Mouse (Mus musculus) spleen, postnatal 36 days (tissue): ENCODE results near the gene Aif1.

ENCODE experiments used
- DNase-seq, 2 experiments: peaks; one replicate each; pipeline ENCODE4 v3.0.0; 2022; ENCODE audit warnings: low spot score in 2 of 2, mixed read lengths in 1 of 2

Gene Aif1

DNA sequence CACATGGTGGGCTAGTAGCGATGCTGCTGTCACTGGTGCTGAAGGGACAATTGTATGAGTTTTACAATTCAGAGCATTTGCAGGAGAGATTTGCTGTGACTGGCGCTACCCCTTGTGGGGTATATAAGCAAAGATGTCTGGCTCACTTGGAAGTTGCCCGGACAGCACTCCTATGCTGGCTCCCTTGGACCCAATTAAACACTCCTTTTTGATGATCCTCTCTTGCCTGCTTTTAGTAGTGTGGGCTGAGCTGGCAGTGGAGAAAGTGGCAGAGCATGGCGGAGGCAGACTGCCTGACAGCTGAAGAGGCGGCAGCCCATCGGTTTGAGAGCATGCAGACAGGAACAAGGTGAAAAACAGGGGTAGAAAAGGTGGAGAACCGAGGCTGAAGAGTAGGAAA lies 8.1 kb downstream of the Aif1 start:
- DNase-seq = no peak

DNA sequence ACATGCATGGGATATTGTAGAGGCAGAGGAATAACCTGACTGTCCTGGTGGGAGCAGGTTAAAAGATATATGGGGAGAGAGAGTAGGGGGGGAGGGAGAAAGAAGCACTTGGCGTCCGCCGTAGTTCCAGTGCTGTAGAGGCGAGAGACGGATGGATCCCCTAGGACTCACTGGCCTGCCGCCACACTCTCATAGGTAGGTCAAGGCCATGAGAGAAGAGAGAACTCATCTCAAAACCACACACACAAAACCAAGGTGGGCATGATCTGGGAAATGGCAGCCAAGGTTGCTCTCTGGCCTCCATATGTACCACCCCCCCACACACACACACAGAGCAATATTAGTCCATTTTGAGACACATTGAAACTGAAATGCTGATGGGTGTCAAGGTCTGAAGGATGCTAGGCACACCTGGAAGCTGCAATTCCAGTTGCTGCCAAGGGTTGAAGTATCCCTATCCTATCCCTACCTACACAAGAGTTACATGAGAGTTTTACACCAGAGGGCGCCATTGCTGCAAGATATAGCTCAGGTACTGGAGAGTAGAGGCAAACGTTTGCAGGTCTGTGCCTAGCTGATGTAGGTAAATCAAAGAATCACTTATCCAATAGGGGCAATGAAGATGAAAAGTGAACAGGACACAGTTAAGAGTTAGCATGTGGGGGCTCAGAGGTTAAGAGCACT lies 9.4 kb downstream of the Aif1 start:
- DNase-seq = peak; percentile 71 to 85

DNA sequence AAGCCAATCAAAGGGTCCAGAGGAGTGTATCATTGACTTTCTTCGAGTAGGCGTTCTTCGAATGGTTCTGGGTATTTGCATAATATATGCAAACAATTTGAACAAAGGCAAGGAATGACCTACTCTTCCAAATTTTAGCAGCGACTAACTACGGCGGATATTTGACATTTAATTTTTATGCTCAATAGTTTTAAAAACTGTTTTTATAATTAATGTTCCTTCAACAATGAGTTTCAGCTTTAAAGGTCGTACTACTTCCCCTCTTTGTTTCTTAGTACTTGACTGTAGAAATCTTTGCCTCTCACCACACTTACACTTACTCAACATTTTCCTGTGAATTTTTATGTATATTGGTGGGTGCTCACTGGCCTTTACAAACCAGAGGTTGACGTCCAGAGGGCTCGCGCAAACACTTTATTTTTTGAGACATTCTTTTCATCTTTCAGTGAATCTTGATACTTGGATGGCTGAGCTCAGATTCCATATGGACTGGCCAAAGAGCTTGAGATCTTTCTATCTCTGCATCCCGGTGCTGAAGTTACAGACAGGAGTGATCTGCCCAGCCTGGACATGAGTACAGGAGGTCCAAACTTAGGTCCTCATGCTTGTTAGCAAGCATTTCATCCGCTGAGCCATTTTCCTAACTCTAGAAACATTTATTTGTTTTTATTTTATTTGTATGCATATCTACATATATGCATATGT lies 10.3 kb downstream of the Aif1 start:
- DNase-seq = no peak

DNA sequence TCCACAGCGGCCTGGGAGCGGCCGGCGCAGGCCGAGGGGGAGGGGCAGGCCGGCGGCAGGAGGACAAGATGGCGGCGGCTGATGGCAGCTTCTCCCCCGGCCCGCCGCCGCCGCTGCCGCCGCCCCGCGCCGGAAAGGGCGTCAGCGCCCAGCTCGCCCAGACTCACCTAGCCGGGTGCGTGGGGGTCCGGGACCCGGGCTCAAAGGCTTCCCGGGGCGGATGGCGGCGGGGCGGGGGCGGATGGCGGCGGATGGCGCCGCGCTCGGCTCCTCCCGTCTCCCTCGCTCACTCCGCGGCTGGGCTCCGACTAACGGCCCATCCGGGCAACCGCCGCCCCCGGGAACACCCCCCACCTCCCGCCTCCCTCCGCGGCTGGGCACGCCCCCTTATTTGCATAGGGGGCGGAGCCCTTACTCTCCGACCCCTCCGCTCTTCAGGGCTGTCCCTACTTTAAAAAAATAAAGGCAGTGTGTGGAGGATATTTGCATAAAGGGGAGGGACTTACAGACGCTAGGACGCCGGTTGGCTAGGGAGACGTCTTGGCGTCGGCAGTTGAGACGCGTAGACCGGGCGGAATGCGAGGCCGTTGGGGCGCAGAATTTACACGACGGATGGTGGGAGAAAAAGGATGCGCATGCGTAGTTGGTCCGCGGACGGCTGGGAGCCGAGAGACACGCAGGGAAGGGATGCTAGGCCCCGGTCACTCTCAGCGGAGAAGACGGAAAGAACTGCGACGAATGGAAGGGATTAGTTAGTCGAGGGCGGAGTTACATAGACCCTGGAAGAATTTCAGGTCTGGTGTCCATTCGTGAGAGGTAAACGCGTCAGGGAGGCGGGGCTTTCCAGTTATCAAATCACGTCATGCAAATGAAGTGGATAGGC lies 11.1 kb downstream of the Aif1 start, which contains the start of gene Prrc2a:
Gene Prrc2a, minus strand, starts transcription at position 330 of the 883 bp plus-strand sequence.
- DNase-seq = peak; percentile 98

DNA sequence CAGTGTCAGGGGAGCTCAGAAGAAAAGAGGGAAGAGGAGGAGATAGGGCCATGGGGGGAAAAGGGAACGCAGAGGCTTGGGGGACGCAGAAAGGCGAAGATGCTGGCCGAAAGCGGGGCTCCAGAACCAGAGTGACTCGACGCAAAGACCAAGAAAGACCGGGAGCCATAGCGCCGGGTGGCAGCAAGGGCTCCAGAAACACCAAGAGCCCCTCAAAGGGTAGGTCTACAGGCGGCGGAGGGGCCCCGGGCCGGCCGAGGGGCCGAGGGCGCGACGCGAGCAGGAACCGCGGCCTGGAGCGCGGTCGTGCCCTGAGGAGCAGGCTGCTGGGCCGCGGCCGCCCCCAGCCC lies 11.7 kb downstream of the Aif1 start:
- DNase-seq = no peak

DNA sequence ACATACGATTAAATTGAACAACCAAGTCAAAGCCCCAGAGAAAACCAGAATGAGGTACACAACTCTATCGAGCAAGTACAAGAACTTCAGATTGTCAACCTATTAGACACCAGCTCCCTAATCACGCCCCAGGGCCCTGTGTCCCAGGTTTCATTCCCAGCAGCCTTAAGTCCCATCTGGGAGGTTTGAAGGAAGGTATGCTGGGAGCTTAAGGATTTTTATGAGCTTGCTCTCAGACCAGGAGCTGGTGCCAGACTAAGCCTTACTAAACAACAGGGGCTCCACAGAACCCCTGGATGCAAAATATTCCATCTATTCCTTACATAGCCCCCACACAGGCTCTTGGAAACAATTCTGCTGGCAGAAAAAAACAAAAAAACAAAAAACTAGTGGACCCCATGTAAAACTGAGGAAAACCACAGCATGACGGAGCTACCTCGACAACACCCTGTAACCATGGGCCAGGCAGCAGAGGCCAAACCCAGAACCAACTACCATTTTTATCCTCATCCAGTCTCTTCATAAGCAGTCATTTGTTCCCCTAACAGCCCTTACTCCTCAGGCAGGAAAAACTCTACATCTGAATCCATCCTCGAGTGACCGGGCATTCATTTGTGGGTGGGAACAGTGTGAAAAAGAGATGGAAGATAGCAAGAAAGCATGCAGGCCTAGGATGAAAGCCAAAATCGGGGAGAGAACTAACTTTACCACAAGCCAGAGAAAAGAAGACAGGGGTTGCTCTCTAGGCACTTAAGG lies 12.4 kb downstream of the Aif1 start:
- DNase-seq = no peak

DNA sequence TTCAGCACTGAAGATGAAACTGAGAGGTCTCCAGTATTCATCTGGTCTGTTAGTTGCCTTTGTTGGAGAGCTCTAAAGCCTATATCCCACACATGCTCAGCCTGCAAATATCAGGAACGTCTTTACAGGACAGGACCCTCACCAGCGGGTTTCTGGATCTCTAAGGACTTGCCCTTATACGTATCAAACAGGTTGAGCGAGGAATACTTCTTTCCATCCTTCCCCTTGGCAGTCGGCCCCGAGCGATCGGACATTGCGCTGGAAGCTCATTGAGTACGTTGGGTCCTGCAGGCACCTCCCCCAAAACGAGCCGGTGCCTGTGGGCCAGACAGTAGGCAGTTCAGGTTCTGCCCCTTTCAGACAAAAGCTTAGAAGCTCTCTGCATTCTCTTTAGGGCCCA lies 13.1 kb downstream of the Aif1 start:
- DNase-seq = no peak

DNA sequence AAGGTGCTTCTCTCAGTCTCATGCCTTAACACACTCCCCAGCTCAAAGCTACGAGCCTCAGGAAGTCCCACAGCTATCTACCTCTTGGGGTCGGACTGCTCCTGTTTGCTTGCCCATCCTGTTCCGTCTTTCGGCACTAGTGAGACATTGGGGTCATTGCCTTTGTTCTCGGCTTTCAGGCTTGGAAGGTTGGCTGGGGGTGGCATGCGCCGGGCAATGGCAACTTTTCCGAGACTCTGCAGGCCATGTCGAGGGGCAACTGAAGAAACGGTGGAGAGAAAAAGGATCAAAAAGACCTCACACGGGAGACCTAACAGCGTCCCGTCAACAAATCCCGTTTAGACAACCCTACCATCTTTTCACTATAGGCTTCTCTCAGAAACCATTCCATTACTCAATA lies 13.7 kb downstream of the Aif1 start:
- no peak for DNase-seq

DNA sequence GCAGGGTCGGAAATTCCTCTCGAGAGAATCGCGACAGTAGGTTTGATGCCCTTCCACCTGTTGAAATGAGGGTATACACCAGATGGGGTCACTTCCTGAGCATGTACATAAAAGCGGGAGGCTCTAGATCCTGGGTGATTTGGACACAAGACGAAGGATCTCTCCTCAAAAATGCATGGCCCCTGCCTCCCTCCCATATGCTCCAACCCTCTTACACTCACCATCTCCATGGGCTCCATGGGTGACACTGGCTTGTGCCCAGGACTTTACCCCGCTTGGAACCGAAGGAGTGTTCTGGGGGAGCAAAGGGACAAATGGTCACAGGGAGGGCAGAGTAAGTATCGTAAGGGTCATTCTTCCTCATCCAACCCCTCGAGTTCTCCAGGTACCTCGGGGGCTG lies 14.4 kb downstream of the Aif1 start:
- DNase-seq = no peak

DNA sequence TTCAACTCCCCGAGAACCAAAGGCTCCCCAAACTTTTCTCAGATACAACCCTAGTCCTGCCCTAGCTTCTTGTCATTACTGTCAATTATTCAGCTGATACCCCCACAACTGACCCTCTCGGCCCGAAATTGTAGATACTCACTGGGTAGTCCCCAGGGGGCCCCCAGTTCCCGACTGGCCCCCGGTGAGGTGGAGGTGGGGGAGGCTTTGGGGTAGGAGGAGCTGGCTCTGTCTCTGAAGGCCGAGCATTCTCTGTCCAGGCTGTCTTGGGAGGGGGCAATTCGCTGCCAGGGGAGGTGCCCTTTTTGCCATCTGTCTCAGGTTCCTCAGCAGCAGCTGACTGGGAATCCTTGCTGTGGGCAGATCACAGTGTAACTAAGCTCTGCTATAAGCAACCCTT lies 16.2 kb downstream of the Aif1 start:
- DNase-seq = no peak

DNA sequence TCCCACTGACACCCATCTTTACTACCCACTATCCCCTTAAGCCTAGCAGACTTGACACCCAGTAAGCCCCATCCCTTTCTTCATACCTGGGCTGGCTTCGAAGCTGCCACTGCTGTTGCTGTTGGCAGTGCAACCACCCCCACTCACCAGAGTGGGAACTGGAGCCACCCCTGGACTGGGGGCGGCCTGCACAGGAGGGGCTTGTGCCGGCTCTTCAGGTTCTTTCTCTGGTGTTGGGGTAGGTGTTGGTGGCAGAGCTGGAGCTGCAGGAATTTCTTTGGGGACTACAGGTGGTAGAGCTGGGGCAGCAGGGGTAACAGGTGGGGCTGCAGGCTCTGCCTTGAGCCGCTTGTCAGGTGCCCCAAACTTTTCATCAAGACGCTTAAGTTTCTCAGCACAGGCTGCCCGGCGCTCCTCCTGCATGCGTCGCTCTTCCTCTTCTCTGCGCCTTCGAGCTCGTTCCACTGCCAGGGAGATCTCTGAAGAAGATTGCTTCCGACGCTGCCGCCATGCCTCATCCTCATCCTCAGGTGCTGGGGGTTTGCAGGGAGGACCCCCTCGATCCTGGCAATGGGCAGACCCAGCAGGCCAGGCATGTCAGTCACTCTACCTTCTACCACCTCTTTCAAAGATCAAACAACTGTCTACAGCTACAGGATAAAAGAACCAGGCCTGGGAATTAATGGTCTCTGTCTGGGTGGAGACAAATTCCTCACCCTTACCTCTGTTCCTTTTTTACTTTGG lies 16.8 kb downstream of the Aif1 start:
- no peak for DNase-seq

DNA sequence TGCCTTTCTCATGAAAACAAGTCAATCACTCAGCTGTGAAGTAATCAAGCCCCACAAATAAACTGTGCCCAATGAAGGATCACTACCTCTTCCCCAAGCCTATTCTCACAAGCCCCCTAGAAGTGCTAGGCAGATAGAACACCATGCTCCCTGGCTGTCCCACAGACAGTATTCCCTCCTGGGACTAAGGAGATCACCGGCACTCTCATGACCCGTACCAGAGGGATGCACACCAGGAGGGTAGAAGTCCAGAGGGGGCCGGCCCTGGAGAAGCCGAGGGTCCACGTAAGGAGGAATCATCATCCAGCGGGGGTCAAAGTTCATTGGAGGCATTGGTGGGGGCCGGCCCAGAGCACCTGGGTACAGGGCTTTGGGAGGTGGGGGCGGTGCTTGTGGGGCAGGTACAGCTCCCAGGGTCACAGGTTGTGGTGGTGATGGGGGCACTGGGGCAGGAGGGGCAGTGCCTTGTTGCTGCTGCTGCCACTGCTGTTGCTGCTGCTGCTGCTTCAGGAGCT lies 18.1 kb downstream of the Aif1 start:
- no peak for DNase-seq

DNA sequence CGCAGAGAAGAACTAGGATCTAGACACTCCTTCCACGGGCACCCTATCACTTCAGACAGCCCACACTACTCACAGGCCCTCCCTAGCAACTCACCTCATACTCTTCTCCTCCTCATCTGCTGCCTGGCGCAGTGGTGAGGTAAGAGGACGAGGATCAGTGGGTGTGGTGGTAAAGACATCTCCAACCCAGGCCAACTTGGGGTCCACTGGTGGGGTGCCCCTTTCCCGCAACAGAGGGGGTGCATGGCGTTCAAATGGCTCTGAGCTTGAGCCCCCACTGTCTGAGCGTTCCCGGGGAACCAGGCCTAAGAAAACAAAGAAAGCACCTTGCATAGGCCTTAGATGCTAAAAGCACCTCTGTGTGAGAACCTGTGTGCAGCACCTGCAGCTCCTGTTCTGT lies 18.6 kb downstream of the Aif1 start:
- no peak for DNase-seq

DNA sequence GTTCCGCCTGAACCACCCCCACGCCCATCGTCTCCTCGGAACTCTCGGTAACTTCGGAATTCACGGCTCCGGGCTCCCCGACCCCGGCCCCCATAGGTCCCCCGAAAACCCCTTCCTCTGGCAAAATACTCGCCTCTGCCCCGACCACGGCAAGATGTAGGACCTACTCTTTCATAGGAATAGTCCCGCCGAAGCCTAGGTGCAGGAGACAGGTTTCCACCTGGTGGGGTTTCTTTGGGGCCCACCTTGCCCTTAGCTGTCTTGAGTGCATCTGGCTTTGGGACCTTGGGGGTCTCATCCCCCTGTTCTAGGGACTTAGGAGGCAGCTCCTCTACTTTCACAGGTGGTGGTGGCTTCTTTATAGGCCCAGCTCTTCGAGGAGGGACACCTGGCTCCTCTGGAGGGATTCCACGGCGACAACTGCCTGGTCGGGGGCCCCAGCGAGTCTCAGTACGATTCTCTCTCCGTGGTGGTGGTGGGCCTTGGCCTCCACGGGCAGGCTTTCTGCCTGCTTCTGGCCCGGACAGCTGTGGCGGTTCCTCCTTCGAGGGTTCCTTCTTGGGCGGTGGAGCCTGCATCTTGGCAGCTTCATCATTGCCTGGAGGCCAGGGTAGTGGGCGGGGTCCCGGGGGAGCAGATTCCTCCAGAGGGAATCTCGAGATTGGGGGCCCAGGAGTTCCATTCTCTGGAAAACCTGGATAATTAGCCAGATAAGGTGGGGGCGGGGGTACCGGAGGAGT lies 19.2 kb downstream of the Aif1 start:
- DNase-seq = no peak

DNA sequence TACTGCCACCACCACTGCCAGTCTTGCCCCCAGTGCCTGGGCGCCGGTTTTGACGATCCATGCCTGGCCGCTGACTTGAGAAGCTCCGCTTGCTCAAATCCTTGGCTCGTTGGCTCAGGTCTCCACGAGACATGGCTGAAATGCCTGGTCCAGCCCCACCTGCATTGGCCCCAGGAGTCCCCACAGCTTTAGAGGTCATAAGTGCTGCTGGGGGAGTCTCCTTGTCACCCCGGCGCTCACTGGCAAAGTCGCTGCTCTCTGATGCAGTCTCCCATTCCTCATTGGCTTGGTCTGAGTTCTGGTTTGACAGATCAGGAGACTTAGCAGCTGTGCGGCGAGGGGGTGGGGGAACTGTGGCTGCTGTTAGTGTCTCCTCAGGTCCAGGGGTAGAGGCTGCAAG lies 20.4 kb downstream of the Aif1 start:
- DNase-seq = no peak

DNA sequence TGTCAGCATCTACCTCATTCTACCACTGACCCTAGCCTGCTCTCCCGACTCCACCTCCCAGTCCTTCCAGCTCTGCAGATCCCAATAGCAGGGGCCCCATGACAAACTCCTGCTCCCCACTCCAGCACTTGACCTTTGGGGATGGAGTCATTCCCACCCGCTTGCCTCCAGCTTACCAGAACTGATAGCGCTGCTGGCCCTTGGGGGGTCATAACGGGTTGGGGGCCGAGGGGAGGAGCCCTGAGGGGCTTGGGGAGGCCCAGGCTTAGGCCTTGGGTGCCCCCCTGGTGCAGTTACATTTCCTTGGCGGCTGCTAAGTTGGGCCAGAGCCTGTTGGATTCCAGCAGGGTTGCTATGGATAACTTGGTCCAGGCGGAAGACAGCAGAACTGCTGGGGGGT lies 21.3 kb downstream of the Aif1 start:
- no peak for DNase-seq

DNA sequence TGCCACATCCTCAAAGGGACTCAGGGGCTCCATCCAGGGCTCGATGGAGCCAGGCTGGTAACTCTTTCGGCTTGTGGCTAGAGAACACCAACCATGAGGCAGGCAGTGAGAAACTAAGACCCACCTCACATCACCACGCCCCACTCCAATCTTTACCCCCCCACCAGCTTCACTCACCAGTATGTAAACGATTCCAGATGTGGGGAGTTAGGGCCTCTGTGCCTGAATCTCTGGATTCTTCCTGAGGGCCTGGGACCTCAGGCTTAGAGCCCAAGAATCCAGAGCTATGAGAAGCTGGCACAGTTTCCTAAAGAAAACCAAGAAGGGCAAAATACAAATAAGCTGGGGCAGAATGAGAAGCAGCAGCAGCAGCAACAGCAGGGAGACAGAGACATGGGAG lies 21.9 kb downstream of the Aif1 start:
- no peak for DNase-seq

DNA sequence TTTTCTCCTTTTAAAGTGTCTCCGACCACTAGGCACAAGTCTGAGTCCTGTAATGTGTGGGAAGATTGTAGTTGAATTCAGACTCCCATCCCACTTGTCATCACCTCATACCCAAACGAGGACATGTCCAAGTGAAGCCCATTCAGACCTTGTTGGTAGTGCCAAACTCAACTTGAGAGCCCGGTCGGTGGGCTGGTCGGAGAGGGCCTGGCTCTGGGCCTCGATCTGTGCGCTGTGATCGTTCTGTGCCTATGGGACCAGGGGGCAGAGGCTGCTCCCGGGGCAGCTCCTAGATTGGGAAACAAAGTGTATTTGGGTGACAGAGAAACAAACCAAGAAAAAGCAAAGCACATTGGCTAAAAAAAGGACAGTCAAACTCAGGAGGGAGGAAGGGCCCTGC lies 22.8 kb downstream of the Aif1 start:
- no peak for DNase-seq

DNA sequence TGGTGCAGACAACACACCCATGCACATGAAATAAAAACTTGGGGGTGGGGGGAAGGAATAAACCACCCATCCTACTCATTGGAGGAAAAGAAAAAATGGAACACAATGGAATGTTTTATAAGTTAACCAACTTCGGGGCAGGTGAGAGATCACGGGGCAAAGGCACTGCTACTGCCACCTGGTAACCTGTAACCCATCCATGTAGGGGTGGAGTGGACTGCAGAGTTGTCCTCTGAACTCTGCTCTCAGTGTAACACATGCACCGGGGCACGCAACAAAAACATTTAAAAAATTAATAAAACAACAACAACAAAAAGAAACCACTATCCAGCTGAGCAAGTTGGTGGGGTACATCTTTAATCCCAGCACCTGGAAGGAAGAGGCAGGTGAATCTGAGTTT lies 23.7 kb downstream of the Aif1 start:
- DNase-seq = no peak

DNA sequence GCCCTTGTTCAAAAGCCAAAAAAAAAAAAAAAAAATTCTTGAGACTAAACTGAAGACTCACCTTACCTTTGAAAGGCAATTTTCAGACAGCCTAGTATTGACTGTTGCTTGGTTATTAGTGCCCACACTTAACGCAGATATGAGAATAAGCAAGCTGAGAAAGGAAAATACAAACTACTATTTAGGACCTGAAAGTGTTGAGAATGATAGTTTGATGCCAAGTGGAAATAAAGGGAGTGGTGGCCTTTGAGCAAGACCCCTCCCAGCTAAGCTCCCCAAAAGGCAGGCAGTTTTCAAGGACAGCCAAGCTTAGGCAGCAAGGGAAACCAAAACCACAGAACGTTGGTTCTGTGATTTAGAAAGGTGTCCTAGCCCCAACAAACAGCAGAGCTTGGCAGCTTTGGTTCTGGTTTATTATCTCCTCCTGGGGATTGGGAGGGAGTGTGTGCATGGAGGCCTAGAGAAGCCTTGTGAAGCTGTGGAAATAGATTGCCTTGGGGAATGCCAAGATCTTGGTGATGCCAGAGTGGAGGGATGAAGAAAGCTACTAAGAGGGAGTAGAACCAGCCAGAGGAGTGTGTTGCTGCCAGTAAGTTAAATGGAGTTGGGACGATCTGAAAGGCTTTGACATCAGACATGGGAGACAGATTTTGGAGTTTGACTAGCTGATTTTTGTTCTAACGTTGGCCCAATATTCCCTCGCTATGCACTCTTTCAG lies 27.8 kb downstream of the Aif1 start:
- DNase-seq = no peak
